Mouse (Mus musculus): ENCODE data around the gene Slc10a7.
"Not testable (repeated sequence)": the region's sequence is repeated elsewhere in the genome, so short reads cannot be mapped to it uniquely, and the experiment has no call there.

The Slc10a7 gene

DNA sequence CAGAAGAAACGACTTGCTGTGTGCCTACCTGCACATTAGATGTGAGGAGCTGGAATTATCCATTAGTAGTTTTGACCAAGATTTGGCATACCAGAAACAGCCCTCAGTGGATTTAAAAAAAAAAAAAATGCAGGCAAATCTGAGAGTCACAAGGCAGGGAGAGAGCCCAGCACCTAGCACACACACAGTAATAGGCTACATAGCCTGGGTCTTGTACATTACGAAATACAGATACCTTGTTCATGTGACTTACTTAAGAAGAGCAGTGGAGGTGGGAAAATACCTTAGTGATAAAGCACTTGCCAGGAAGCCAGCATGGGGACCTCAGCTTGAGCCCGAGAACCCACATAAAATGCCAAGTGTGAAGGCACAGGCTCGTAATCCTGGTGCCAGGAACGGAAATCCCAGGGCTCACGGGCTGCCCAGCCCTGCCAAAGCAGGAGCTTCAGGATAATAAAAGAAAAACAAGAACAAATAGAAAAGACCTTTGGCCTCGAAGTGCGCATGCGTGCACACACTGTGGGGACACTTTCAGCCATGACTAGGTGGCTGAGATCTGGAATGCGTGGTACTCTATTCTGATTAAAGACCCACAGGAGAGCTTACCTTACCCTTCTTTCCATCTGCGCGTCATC is 155.3 kb downstream of the Slc10a7 start:
- DNase-seq (ENCODE audit: low read depth, low spot score) = no peak

DNA sequence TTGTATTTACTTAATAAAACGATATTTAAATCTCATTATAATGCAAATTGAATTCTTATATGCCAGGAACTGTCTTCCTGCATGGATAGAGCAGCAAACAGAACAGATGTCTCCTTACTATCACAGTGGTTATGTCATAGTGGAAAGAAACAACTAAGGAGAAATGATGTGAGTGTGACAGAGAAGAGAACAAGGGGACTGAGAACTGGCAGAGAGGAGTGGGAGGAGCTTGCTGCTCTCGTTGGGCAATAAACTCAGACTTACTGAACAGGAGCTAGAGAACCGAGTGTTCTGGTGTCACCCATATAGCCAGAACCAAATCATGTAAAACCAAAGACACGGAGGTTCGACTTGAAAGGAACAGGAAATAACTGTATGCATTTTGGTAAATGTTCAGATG is 158.3 kb downstream of the Slc10a7 start:
- DNase-seq (ENCODE audit: low read depth, low spot score) = no peak

DNA sequence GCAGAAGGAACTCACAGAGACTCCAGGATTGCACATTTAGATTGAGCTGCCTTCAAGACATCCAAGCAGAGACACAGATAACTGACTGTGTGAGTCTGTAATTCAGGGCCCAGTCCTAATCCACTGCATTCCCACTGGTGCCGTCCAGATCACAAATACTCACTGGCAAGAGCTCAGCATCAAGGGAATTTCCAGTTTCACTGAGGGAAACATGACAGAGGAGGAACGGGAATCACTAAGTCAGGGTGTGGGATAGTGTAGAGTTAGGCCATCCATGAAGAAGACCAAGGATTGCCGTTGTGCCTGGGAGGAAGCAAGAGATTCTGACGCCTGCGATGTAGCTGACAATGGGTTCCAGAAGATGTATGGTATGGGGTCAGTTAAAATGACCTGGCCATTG is 159.1 kb downstream of the Slc10a7 start:
- DNase-seq (ENCODE audit: low read depth, low spot score) = no peak

DNA sequence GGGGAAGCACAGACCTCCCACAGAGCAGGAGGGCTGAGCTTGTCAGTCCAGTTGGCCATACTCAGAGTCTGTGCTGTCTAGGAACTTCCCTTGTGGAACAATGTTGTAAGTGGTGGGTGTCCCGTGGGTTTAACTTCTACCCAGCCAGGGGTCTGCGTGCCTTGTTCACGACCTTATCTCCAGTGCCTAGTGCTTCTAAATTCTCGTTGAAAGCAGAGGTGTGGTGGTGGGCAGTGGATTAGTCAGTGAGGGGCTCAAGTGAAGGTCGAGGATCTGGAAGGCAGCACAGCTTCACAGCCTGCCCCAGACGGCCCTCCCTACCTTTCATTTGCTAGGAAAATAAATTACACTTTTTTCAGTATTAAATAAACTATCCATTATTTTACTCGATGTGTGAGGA is 161.1 kb downstream of the Slc10a7 start:
- no peak for DNase-seq (ENCODE audit: low read depth, low spot score)

DNA sequence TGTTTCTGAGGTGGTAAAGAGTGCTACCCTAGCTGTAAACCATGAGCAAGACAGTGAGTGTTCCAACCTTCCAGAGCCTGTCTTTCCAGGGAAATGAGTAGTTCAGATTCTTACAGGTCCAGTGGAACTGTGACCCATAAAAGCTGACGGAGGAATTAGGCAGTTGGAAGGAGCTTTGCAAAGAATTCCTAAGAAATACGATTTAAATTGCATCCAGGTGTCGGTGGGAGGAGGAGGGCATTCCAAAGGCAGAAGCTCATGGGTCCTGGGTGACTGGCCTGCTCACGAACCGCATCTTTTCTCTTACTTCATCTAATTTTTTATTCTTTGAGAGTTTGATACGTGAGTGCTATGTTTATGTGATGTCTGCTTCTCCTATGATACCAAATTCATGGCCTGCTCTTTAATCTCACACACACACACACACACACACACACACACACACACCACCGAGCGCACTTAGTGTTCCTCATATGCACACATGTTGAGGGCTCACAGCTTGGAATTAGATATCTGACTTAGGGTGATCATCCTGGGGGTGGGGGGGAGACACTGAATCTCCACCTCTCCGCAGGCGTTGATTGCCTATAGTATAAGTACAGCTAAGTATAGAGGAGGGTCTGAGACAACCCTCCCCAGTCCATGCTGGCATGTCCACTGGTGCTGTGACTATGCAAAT is 169.5 kb downstream of the Slc10a7 start:
- DNase-seq (ENCODE audit: low read depth, low spot score) = peak; percentile 36

DNA sequence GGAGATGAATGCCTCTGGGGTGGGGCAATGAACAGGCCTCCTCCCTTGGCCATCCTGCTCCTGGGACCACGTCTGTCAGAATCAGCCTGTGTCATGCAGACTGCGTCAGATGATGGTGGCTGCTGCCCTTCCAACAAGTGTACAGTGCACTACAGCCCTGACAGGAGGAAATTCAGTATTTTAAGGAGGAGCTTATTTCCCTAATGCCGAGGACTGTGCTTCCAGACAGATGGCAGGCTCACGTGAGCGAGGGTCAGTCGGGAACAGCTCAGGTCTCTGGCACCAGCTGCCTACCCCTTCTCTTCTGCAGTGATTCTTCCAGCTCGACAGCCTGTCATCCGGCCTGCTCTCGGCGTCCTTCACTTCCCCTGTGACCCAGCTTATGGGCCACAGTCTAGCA is 181.6 kb downstream of the Slc10a7 start:
- no peak for DNase-seq (ENCODE audit: low read depth, low spot score)

DNA sequence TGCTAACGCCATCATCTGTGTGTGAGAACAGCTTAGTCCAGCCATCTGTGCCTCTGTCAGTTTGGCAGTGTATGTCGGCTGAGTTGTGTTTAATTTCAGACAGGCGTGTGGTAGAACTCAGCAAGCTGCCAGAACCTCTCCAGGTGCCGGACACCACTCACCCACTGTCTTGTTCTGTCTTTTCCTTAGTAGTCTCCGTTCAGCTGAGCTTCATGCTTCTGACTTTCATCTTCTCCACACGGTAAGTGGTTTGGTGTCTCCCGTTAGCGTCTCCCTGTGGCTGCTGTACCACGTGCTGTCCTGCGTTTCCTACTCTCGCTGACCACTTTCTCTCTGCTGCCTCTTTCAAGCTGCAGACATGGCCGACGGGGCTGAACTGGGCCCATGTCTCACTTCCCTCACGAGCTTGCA is 189.2 kb downstream of the Slc10a7 start:
- no peak for DNase-seq (ENCODE audit: low read depth, low spot score)

DNA sequence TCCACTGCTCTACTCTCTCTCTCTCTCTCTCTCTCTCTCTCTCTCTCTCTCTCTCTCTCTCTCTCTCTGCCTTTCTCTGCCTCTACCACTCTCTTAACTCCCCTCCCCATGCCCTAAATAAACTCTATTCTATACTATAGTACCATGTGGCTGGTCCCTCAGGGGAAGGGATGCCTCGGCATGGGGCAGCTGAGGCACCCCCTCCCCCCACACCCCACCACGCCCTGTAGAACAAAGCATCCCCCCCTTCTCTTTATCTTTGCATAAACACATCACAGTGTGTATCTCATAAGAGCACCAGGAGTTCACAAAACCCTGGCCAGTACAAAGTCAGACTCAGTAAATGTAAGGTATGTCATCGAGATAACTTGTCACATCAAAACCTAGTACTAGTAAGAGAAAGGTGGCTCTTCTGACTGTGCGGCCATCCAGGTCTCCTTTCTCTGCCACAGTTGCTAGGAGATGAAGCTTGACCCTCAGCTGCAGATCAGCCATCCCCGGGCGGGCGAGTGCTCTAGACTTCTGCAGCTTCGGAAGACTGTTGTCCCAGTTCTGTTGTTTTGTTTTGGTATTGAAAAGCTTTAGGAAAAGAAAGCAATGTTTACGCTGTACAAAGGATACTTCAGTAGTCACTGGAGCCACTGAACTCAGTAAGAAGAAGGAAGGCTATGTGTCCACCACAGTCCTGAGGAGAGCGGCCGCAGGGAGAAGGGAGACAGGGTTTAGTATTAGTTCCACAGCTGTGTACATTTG is 194.1 kb downstream of the Slc10a7 start:
- no peak for DNase-seq (ENCODE audit: low read depth, low spot score)

DNA sequence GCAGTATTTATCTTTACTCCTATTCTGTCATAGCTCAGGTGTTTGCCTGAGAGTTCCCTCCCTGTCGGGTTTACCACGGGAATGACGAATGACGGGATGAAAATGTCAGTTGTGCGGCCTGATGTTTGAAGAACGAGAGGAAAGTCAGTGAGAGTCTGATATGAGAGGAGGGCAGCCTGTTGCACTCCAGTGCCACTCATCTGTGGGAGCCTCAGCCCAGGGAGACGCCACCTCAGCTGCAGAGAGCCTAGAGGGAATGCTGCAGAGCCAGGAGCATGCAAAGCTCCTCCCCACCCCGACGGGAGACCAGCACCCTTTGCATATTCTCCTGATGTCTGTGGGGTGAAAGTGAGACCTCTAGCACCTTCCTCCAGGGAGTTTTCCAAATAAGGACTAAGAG is 196.8 kb downstream of the Slc10a7 start:
- DNase-seq (ENCODE audit: low read depth, low spot score) = no peak

DNA sequence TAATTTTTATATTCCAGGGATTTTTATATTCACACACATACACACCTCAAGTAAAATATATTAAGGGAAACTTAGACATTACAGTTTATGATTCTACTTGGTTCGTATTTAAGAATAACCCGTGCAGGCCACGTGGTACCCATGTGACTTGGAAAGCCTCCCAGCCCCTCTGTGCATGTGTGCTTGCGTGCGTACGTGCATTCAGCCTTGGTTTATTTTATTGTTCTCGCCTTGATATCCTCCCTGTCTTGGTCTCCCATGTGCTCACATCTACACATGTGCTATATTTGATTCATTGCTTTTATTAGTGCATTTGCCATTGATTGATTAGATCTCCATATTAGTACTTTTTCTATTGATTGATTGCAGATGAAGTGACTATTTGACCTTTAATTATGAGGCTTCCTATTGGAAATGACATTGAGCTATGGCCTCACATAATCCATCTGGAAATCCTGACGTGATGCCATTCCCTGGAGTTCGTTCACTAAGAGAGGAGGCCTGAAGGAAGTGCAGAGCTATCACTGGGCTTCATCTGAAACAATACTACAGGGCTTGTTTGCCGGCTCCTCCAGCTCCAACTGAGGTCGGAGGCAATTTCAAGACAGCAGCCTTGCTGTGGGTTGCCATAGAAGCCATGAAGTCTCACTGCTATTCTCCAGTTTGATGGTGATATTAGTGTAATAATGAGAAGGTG is 200.9 kb downstream of the Slc10a7 start:
- DNase-seq (ENCODE audit: low read depth, low spot score) = no peak

DNA sequence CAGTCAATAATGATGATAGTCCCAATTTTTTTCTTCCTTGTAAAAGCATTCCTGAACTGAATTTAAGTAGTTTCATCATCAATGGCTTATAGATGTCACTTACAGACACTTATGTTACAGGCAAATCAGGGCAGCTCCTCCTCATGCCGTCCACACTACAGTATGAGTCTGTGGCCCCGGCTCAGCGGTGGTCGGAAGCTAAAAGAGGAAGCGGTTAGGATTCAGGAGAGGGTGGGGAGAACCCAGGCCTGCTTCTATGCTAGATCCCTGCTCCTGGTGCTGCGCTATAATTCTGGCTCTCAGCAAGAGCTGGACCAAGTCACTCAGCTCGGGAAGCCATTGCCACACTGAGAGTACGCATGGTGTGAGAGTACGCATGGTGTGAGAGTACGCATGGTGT is 201.8 kb downstream of the Slc10a7 start:
- DNase-seq (ENCODE audit: low read depth, low spot score) = no peak

DNA sequence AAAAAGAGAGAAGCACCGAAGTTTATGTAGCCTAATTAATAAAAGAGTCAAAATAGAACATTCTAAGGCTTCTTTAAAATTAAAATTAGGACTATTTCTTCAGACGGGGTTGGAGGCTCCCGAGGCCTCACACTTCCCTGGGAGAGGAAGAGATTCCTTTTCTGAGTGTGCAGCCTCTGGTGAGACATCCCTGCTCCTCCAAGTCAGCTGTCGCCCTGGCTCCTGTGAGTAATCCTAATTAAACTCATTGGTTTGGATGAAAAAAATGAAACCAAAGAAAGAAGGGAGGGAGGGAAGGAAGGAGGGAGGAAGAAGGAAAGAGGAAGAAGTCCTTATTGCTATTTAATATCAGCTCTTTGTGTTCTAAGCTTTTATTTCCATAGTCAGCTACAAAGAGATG is 205.7 kb downstream of the Slc10a7 start:
- no peak for DNase-seq (ENCODE audit: low read depth, low spot score)

DNA sequence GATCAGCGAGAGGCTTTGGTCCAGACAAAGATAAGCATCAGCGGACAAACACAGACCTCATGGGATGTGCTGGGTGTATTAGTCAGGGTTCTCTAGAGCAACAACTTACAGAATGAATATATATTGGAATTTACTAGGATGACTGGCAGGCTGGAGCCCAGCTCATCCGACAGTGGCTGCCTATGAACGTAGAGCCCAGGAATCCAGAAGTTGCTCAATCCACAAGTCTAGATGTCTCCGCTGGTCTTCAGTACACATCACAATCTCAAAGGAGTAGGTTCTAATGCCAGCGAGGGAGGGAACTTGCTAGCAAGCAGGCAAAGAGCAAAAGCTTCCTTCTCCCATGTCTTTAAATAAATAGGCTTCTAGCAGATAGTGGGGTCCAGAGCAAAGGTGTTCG is 207.4 kb downstream of the Slc10a7 start:
- no peak for DNase-seq (ENCODE audit: low read depth, low spot score)

DNA sequence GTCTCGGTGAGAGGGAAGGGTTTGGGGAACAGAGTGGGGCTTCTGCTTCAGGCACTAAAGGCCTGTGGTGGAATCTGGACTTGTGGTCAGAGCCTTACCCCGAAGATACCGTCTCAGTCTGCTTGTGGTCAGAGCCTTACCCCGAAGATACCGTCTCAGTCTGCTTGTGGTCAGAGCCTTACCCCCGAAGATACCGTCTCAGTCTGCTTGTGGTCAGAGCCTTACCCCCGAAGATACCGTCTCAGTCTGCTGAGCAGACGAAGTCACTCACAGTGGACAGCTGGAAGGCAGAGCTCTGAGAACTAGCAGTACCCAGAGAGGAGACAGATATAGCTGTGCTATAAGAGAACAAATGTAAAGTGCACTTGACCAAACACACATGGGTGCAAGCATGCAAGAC is 208.0 kb downstream of the Slc10a7 start:
- not testable (repeated sequence) for DNase-seq (ENCODE audit: low read depth, low spot score)

DNA sequence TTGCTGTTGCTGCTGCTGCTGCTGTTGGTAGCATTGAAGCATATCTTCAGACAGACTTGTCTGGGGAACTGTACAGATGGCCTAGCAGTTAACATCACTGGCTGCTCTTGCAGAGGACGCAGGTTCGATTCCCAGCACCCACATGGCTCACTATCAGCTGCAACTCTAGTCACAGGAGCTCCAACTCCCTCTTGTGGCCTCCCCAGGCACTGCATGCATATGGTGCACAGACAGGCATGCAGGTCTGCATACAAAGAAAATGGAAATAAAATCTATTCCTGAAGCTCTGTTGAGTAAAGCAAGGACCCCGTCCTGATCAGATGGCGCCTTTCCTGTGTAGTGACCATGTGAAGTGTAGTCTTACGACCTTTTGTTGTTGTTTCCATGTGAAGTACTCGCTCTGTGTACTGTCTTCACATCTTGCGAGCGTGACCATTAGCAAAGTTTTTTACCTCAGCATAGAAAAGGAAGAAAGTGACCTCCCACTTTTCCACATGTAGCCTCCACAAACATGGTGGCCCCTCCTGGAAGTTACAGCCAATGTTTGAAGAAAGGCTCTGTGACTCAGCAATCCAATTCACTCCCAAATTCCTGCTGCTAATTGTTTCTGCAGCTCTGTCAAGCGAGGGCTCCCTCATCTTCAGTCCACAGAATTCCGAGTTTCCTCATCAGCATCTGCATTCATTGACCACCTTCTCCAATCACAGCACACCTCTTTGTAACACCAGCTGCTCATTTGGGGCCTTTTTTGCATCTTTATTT is 210.3 kb downstream of the Slc10a7 start:
- DNase-seq (ENCODE audit: low read depth, low spot score) = no peak

DNA sequence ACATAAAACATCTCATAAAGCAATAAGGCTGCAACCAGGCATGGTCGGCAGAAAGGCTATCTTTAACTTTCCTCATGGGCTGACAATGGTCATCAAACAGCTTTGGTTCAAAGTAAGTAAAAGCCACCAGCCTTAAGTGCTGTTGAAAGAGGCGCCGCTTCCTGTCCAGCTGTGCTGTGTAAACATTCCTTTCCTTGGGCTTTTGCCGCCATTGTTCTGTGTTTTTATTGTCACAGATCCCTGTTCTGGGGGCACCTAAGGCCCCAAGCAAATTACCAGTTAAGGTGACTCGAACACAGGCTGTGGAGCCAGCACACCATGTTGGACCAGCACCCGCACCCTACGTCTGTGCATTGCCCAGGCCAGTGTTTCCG is 210.9 kb downstream of the Slc10a7 start:
- DNase-seq (ENCODE audit: low read depth, low spot score) = no peak

DNA sequence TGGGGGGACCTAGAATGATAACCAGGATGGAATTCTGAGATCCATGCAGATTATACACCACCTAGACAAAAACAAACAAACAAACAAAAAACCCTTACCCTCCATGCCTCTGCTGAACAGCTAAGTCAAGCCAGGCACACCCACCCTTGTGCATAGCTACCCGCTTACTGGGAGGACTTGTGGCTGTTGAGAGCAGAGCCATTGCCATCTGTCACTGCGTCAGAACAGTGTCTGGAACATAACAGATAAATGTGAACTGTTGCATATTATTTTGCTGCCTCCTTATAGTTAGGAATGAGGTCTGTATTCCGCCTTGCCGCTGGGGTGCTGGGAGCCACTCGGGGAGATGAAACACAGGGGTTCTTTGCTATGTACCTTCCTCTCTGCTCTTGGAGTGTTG is 212.4 kb downstream of the Slc10a7 start:
- no peak for DNase-seq (ENCODE audit: low read depth, low spot score)

DNA sequence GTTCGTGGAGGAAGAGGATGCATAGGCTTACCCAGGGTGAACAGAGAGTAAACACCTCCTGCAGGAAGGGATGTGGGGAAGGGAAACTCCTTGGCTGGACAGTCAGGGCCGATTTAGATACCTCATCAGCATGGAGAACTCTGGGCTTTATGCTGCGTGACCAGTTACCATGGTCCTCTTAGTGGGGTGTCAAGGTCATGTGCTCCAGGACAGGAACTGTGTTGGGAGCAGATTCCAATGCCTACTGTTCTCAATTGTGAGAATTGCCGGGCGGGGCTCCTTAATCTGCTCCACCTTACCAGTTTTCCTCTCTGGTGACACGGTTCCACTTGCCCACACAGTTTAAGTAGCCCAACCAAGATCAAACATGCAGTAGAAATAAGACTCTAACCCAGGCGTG is 213.1 kb downstream of the Slc10a7 start:
- no peak for DNase-seq (ENCODE audit: low read depth, low spot score)

DNA sequence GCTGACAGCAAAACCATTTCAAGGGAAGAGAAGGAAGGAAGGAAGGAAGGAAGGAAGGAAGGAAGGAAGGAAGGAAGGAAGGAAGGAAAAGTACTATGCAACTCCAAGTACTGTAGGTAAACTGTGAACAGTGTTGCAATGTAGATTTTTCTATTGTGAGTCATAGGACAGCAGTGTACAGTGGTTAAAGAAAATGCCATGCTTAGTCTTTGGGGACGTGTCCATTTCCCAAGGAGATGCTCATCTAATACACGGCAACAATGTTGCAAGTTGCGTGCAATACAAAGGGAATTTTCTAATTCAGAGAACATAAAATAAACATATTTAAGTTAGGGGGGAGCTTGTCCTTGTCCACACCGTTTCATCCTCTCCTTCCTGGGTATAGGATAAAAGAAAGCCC is 215.7 kb downstream of the Slc10a7 start:
- DNase-seq (ENCODE audit: low read depth, low spot score) = no peak

DNA sequence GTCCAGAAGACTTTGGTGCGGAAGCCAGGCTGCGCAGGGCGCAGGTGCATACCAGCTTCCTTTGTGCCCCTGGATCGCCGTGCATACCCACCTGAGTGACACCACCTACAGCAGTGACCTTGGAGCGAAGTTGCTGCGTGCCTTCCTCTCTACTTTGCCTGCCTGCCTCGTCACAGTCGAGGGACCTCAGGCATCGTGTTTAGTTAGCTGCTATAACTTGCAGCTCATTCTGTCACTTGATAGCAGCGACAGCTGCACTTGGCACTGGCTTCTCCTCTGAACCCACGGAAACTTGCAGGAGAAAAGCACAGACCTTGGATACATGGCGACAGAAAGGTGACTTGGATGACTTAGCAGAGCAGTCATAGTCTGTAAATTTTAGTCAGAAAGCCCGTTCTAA is 219.1 kb downstream of the Slc10a7 start:
- no peak for DNase-seq (ENCODE audit: low read depth, low spot score)

DNA sequence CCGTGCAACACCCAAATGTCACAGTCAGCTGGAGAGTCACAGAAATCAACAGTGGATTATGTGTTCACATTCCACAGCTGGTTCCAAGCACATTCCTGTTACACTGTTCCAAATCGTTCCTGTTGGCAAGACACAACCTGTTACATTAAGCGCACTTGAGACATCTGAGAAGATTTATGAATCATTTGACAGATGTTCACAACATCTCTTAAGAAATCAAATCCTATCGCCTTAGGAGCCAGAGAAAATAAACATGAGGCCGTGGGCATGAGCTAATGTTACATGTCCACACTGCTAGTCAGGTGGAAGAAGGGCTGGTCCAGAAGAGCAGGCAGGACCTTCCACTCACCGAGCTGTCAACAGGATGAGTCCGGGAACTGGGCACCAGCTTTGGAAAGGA is 223.3 kb downstream of the Slc10a7 start:
- no peak for DNase-seq (ENCODE audit: low read depth, low spot score)
